Mouse (Mus musculus): ENCODE data around the gene Nxn. TPM values are rescaled to one million over a fixed set of nuclear protein-coding genes. Genes with fewer than 3 reads are reported as not detected.

Gene Nxn
- polyA plus RNA-seq, 1 experiment from 2014 or later: 26.0 TPM

DNA sequence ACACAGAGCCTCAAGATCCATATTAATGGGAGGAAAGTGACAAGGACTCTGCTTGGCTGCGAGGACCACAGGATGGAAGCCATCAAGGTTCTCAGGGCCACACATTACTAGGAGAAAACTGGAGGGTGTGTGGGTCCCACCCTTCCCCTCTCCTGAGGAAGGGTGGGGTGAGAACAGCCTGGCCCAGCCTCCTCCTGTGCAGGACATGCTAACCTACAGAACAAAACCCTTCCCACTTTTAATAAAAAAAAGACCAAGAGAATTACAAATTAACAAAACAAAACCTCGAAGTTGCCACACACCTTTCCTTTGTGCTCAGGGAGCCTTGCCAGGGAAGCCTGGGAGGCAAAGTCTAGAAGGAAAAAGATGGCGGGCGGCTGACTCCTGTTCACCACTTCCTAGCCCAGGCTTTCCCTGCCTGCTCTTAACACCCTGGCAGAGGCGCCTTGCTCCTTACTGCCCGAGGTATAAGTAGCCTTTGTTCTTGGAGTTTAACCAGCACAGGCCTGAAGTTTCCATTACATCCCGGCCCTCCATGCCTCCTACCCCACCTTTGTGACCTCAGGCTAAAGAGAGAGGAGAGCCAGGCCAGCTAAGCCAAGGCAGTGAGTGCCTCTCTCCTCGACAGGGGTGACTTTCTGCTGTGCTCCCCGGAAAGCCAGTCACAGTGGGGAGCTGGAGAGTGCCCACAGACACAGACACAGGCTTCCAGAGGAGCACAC lies 79.1 kb downstream of the Nxn start:
- Histone ChIP-seq H3K4me3 (replicated peaks; ENCODE audit: low read depth, low read length) (no peak overlapping the region), H3K9ac (ENCODE audit: low read depth, low read length) (no peak overlapping the region), H3K36me3 (ENCODE audit: insufficient read depth, low read length) (0 out of 2 replicates have a peak, but pooled peaks cover 3% of the 10 kb centered on the region), H3K27ac (no peak overlapping the region), H3K4me2 (ENCODE audit: low read length) (no peak overlapping the region), H3K9me3 (replicated peaks; ENCODE audit: low read length) (no peaks in the 10 kb centered on the region), H3K4me1 (replicated peaks; ENCODE audit: insufficient read depth, low read length) (peaks cover 25% of the 10 kb centered on the region), H3K27me3 (ENCODE audit: insufficient read depth, low read length) (no peaks in the 10 kb centered on the region)
- WGBS: 61% methylated on average over 9 of the region's 9 CpGs
- no peak for TF ChIP-seq CTCF (IDR thresholded peaks at IDR 0.05; ENCODE audit: low read depth)
- DNase-seq (ENCODE audit: low spot score): no peak
- no peak for ATAC-seq (replicated peaks; ENCODE audit: low FRiP score, low read depth)

DNA sequence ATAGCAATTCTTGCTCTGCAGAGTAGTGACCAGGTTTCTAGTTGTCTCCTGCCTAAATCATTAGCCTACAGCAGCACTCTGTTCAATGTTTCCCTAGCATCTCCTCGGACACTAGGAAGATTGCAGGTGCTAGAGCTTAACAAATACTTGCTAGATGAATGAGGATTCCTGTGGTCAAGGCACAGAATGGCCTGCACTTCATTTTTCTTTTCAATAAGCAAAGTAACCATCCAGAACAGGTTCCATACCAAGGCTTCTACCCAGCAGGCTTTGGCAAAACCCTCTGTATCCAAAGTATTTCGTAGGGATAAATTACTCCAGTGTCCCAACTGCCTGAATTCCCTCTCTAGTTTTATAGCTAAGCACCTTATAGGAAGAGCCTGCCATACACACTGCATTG lies 81.0 kb downstream of the Nxn start:
- TF ChIP-seq CTCF (IDR thresholded peaks at IDR 0.05; ENCODE audit: low read depth): no peak
- Histone ChIP-seq H3K9ac (ENCODE audit: low read depth, low read length) (no peak overlapping the region), H3K4me3 (replicated peaks; ENCODE audit: low read depth, low read length) (no peak overlapping the region), H3K4me2 (ENCODE audit: low read length) (no peak overlapping the region), H3K36me3 (ENCODE audit: insufficient read depth, low read length) (0 out of 2 replicates have a peak, but pooled peaks cover 3% of the 10 kb centered on the region), H3K4me1 (replicated peaks; ENCODE audit: insufficient read depth, low read length) (peaks cover 9% of the 10 kb centered on the region), H3K9me3 (replicated peaks; ENCODE audit: low read length) (no peaks in the 10 kb centered on the region), H3K27ac (no peak overlapping the region), H3K27me3 (ENCODE audit: insufficient read depth, low read length) (no peaks in the 10 kb centered on the region)
- 58% methylated on average over 2 of the region's 2 CpGs for WGBS
- DNase-seq (ENCODE audit: low spot score) (no peak), ATAC-seq (replicated peaks; ENCODE audit: low FRiP score, low read depth) (no peak)

DNA sequence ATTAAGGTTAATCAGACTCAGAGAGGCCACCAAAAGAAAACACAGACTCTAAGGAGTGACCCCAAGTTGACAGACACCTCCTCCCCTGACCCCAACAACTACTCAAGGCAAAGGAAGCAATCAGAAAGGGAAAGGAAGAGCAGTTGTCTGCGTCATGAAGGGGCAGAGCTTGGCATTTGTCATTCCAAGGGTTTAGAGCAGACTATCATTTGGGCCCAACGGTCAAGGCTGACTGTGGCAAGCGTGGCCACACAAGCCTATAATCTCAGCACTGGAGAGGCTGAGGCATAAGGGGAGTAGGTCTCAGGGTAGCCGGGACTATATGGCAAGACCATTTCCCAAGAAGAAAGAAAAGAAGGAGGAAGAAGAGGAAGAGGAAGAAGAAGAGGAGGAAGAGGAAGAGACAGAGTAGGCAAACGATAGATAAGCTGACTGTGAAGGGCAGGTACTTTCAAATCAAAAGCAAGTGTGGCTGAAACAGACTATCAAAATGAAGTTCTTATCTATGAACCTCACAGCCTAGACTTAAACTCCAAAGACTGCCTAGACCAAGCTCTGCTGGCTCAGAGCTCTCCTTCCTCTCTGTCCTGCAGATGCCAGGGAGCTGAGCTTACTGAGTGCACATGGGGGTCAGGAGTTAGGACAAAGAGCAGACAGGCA lies 83.0 kb downstream of the Nxn start:
- Histone ChIP-seq H3K27ac (no peak overlapping the region), H3K9me3 (replicated peaks; ENCODE audit: low read length) (no peaks in the 10 kb centered on the region), H3K9ac (ENCODE audit: low read depth, low read length) (no peak overlapping the region), H3K36me3 (ENCODE audit: insufficient read depth, low read length) (0 out of 2 replicates have a peak, but pooled peaks cover 3% of the 10 kb centered on the region), H3K27me3 (ENCODE audit: insufficient read depth, low read length) (no peaks in the 10 kb centered on the region), H3K4me1 (replicated peaks; ENCODE audit: insufficient read depth, low read length) (peaks cover 11% of the 10 kb centered on the region; the same call in 1 of the 2 replicates), H3K4me2 (ENCODE audit: low read length) (no peak overlapping the region), H3K4me3 (replicated peaks; ENCODE audit: low read depth, low read length) (no peak overlapping the region)
- 73% methylated on average over 5 of the region's 5 CpGs for WGBS
- no peak for TF ChIP-seq CTCF (IDR thresholded peaks at IDR 0.05; ENCODE audit: low read depth)
- ATAC-seq (replicated peaks; ENCODE audit: low FRiP score, low read depth): no peak
- no peak for DNase-seq (ENCODE audit: low spot score)

DNA sequence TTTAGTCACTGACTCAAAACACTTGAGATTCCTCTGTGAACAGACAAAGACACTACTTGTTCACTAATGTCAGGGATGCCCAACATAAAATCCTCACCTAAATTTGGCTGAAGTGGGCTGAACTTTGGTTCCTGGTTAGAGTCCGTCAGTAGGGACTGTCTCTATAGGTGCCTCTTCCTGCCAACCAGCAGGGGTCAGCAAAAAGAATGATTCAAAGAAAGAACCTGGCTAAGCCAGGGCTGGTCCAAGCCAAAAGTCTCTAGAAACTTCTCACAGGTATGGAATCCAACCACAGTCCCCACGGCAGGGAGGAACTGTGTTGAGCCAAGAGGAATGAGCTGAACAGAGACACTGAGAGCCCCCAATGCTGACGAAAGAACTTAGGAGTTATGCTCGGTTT lies 84.2 kb downstream of the Nxn start:
- Histone ChIP-seq H3K9me3 (replicated peaks; ENCODE audit: low read length) (no peaks in the 10 kb centered on the region), H3K36me3 (ENCODE audit: insufficient read depth, low read length) (no peaks in the 10 kb centered on the region), H3K4me1 (replicated peaks; ENCODE audit: insufficient read depth, low read length) (peaks cover 14% of the 10 kb centered on the region; the same call in 1 of the 2 replicates), H3K4me3 (replicated peaks; ENCODE audit: low read depth, low read length) (no peak overlapping the region), H3K4me2 (ENCODE audit: low read length) (no peak overlapping the region), H3K27ac (no peak overlapping the region), H3K27me3 (ENCODE audit: insufficient read depth, low read length) (no peaks in the 10 kb centered on the region), H3K9ac (ENCODE audit: low read depth, low read length) (no peak overlapping the region)
- DNase-seq (ENCODE audit: low spot score) (peak; percentile 52), ATAC-seq (replicated peaks; ENCODE audit: low FRiP score, low read depth) (no peak)
- 67% methylated on average over 4 of the region's 4 CpGs for WGBS
- TF ChIP-seq CTCF (IDR thresholded peaks at IDR 0.05; ENCODE audit: low read depth): peak; percentile 68

DNA sequence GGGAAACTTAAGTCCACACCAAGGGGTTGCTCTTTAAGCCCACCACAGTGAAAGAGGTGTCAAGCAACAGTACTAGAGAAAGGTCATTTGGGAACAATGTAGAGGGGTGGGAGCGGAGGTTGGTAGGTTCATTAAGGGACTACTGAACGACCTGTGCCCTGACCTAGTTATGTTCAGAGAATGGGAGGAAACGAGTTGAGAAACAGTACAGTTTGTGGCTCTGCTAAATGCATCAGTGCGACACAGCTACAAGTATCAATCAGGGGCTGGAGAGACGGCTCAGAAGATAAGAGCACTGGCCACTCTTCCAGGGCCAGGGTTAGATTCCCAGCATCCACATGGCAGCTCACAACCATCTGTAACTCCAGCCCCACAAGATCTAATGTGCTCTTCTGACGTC lies 84.8 kb downstream of the Nxn start:
- TF ChIP-seq CTCF (IDR thresholded peaks at IDR 0.05; ENCODE audit: low read depth): no peak
- ATAC-seq (replicated peaks; ENCODE audit: low FRiP score, low read depth): no peak
- Histone ChIP-seq H3K9ac (ENCODE audit: low read depth, low read length) (no peak overlapping the region), H3K36me3 (ENCODE audit: insufficient read depth, low read length) (no peaks in the 10 kb centered on the region), H3K27me3 (ENCODE audit: insufficient read depth, low read length) (no peaks in the 10 kb centered on the region), H3K4me1 (replicated peaks; ENCODE audit: insufficient read depth, low read length) (0 out of 2 replicates have a peak, but pooled peaks cover 20% of the 10 kb centered on the region), H3K9me3 (replicated peaks; ENCODE audit: low read length) (no peaks in the 10 kb centered on the region), H3K4me2 (ENCODE audit: low read length) (no peak overlapping the region), H3K4me3 (replicated peaks; ENCODE audit: low read depth, low read length) (no peak overlapping the region), H3K27ac (no peak overlapping the region)
- DNase-seq (ENCODE audit: low spot score): no peak
- WGBS: 63% methylated on average over 6 of the region's 6 CpGs

DNA sequence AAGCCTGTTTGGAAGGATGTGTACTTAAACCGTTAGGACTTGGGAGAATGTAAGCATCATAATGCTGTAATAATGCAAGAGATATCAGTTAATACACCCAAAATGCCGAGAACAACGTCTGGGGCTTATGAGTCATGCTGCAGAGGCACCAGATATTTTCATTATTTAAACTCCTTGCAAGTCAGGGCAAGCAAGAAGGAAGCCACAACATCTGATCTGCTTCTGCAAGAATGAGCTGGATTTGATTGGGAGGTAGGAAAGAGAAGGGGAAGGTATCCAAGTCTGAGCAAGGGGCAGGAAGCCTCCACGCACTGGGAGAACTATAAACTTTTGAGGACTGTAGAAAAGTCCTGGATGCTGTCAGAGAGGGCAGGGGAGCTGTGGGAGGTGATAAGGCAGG lies 86.1 kb downstream of the Nxn start:
- Histone ChIP-seq H3K36me3 (ENCODE audit: insufficient read depth, low read length) (no peaks in the 10 kb centered on the region), H3K4me1 (replicated peaks; ENCODE audit: insufficient read depth, low read length) (0 out of 2 replicates have a peak, but pooled peaks cover 22% of the 10 kb centered on the region), H3K4me3 (replicated peaks; ENCODE audit: low read depth, low read length) (no peak overlapping the region), H3K9me3 (replicated peaks; ENCODE audit: low read length) (no peaks in the 10 kb centered on the region), H3K27me3 (ENCODE audit: insufficient read depth, low read length) (no peaks in the 10 kb centered on the region), H3K9ac (ENCODE audit: low read depth, low read length) (no peak overlapping the region), H3K4me2 (ENCODE audit: low read length) (no peak overlapping the region), H3K27ac (no peak overlapping the region)
- DNase-seq (ENCODE audit: low spot score) (no peak), ATAC-seq (replicated peaks; ENCODE audit: low FRiP score, low read depth) (no peak)
- WGBS: 50% methylated on average over 4 of the region's 4 CpGs
- TF ChIP-seq CTCF (IDR thresholded peaks at IDR 0.05; ENCODE audit: low read depth): no peak
